Mouse (Mus musculus) kidney, postnatal 0 days (tissue): ENCODE measurements around the gene Ctf2. TPM values are rescaled to one million over a fixed set of nuclear protein-coding genes. Genes with fewer than 3 reads are reported as not detected.

Source experiments
- ATAC-seq: fragments of 200-750 bp; cut with Nextera tagmentation; replicated peaks from 2 replicates; pipeline ENCODE4 v1.8.0; 2017; ENCODE audit warnings: low read depth, moderate number of reproducible peaks, moderate TSS enrichment, moderate library complexity; ENCODE audit not compliant: low FRiP score
- DNase-seq: peaks from one replicate; pipeline ENCODE4 v3.0.0-alpha.2; 2016; ENCODE audit warnings: low spot score
- H3K27ac ChIP-seq: fragments of 300-500 bp; sonication (generic); 2 replicates; pipeline ENCODE4 v1.5.1; 2014; ENCODE audit warnings: mild to moderate bottlenecking
- H3K27me3 ChIP-seq: fragments of 300-500 bp; sonication (generic); 2 replicates; pipeline ENCODE4 v1.6.1; 2014; ENCODE audit warnings: low read length, mixed read lengths; ENCODE audit not compliant: insufficient read depth
- H3K36me3 ChIP-seq: fragments of 300-500 bp; sonication (generic); 2 replicates; pipeline ENCODE4 v1.6.1; 2014; ENCODE audit warnings: low read length, mixed read lengths; ENCODE audit not compliant: insufficient read depth
- H3K4me1 ChIP-seq: fragments of 300-500 bp; sonication (generic); replicated peaks from 2 replicates; pipeline ENCODE4 v1.6.1; 2014; ENCODE audit warnings: antibody characterized with exemption, low read length, mixed read lengths; ENCODE audit not compliant: insufficient read depth
- H3K4me2 ChIP-seq: fragments of 300-500 bp; sonication (generic); 2 replicates; pipeline ENCODE4 v1.6.1; 2014; ENCODE audit warnings: mild to moderate bottlenecking, low read length, moderate library complexity, mixed read lengths
- H3K4me3 ChIP-seq: fragments of 300-500 bp; sonication (generic); replicated peaks from 2 replicates; pipeline ENCODE4 v1.5.1; 2014; ENCODE audit warnings: low read depth, low read length
- H3K9ac ChIP-seq: fragments of 300-500 bp; sonication (generic); 2 replicates; pipeline ENCODE4 v1.6.1; 2014; ENCODE audit warnings: low read depth, low read length
- H3K9me3 ChIP-seq: fragments of 300-500 bp; sonication (generic); replicated peaks from 2 replicates; pipeline ENCODE4 v1.6.1; 2016; ENCODE audit warnings: low read length, inconsistent platforms, mixed read lengths
- CTCF ChIP-seq: IDR thresholded peaks from 2 replicates; pipeline ENCODE4 v1.5.1; 2016; ENCODE audit warnings: antibody characterized with exemption, low read depth, mild to moderate bottlenecking, moderate library complexity
- WGBS: fragments of 180-500 bp; shearing (Covaris S2); extraction: QIAGEN DNeasy Blood & Tissue Kit; methylation state at CpG from one replicate; pipeline ENCODE4 v1.1.7; 2014; 5-methylcytosine and 5-hydroxymethylcytosine counted together
- polyA plus RNA-seq: library from polyadenylated mRNA; unstranded; fragments of >200 nt; fragmentation: Nextera tagmentation; extraction: Ambion mirVana; gene quantifications from 2 replicates; pipeline ENCODE4 v1.2.1, GENCODE M21; 2015

Ctf2 gene
- polyA plus RNA-seq, 1 experiment from 2014 or later: not detected

DNA sequence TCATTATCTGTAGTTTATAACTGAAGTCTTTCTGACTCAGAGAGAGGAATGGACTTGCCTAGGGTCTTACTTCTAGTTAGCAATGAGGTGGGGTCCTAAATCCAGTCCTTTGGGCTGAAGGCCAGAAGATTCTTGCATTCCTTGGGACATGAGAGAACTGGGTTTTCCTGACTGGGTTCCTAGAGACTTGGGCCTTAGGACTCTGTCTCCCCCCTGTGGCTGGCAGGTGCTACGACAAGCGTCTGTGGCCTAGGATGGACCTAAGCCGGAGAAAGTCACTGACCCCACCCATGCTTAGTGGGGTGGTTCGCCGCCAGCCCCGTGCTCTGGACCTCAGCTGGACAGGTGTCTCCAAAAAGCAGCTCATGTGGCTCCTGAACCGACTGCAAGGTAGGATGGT is 29.1 kb upstream of the Ctf2 start:
- no peak overlapping the region for H3K4me2 ChIP-seq
- peaks cover 27% of the 10 kb centered on the region for H3K36me3 ChIP-seq
- H3K4me1 ChIP-seq: no peaks in the 10 kb centered on the region
- no peaks in the 10 kb centered on the region for H3K27me3 ChIP-seq
- DNase-seq (peak; percentile 90), ATAC-seq (peak; percentile 61)
- H3K9me3 ChIP-seq: no peaks in the 10 kb centered on the region
- H3K27ac ChIP-seq: no peak overlapping the region; the same call in 1 of the 2 replicates
- peak; percentile 97 for TF ChIP-seq CTCF
- peak overlapping the region; percentile 1; the same call in 1 of the 2 replicates for H3K9ac ChIP-seq
- no peak overlapping the region for H3K4me3 ChIP-seq
- 28% methylated on average over 7 of the region's 7 CpGs for WGBS

DNA sequence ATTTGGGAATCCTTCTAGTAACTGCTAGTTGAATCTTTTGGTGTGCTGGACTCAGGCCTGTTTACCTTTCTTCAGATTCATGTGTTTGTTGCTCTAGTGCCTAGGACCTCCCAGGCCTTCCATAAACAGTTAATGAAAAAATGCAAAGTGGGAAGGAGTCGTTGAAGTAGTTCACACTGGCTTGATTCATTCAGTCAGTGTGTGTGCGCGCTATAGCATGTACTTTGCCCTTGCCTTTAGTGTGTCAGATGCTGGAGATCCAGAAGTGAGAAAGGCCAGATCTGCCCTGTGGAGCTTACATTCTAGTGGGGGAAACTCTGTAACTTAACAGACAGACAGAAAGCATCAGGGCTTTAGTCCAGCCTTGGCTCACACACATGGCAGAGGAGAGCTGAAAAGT is 28.5 kb upstream of the Ctf2 start:
- DNase-seq: no peak
- Histone ChIP-seq H3K4me3 (no peak overlapping the region), H3K36me3 (peaks cover 27% of the 10 kb centered on the region), H3K9me3 (no peaks in the 10 kb centered on the region), H3K9ac (no peak overlapping the region), H3K27ac (no peak overlapping the region; the same call in 1 of the 2 replicates), H3K27me3 (no peaks in the 10 kb centered on the region), H3K4me2 (no peak overlapping the region), H3K4me1 (no peaks in the 10 kb centered on the region)
- ATAC-seq: no peak
- WGBS: 66% methylated on average over 3 of the region's 3 CpGs
- no peak for TF ChIP-seq CTCF

DNA sequence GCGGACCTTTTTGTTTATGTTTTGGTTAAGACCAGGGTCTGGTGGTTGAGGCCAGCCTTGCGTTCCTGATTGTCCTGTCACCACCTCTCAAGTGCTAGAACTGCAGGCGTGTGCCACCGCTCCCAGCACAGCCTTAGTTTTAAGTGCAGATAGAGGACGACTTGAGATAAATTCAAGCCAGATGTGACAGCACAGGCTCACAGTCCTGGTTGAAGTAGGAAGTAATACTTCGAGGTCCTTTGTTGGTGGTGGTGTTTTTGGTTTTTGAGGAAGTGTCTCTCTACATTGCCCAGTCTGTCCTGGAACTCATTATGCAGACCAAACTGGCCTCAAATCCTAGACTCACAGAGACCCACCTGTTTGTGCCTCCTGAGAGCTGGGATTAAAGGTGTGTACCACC is 27.8 kb upstream of the Ctf2 start:
- WGBS: 53% methylated on average over 6 of the region's 6 CpGs
- no peak for DNase-seq
- H3K27ac ChIP-seq: no peak overlapping the region
- no peak overlapping the region for H3K4me3 ChIP-seq
- H3K4me1 ChIP-seq: no peaks in the 10 kb centered on the region
- no peaks in the 10 kb centered on the region for H3K27me3 ChIP-seq
- H3K9me3 ChIP-seq: no peaks in the 10 kb centered on the region
- TF ChIP-seq CTCF: no peak
- no peak overlapping the region for H3K4me2 ChIP-seq
- H3K9ac ChIP-seq: 0 out of 2 replicates have a peak overlapping the region, but pooled peaks have one; percentile 18
- no peak for ATAC-seq
- peaks cover 25% of the 10 kb centered on the region for H3K36me3 ChIP-seq

DNA sequence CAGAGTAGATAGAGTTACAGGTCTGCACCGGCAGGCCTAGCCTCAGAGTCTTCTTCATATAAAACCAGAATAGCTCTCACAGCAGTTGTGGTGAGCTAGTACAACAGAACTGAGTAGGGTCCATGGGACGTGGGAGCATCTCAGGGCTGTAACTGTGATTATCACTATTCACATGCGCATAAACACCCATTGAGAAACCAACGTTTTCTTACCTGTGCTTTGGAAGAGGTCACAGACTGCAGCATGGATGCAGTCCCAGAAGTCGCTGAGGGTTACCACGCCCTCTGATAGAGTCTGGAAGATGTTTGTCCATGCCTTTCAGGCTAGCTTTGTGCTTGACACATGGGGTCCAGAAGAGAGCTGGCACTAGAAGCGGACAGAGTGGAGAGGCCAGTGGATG is 21.8 kb upstream of the Ctf2 start:
- no peak for DNase-seq
- H3K4me3 ChIP-seq: no peak overlapping the region
- TF ChIP-seq CTCF: no peak
- no peak for ATAC-seq
- H3K36me3 ChIP-seq: peaks cover 67% of the 10 kb centered on the region
- H3K4me2 ChIP-seq: no peak overlapping the region
- no peak overlapping the region for H3K27ac ChIP-seq
- no peaks in the 10 kb centered on the region for H3K4me1 ChIP-seq
- no peaks in the 10 kb centered on the region for H3K9me3 ChIP-seq
- H3K9ac ChIP-seq: no peak overlapping the region
- no peaks in the 10 kb centered on the region for H3K27me3 ChIP-seq
- 84% methylated on average over 7 of the region's 7 CpGs for WGBS

DNA sequence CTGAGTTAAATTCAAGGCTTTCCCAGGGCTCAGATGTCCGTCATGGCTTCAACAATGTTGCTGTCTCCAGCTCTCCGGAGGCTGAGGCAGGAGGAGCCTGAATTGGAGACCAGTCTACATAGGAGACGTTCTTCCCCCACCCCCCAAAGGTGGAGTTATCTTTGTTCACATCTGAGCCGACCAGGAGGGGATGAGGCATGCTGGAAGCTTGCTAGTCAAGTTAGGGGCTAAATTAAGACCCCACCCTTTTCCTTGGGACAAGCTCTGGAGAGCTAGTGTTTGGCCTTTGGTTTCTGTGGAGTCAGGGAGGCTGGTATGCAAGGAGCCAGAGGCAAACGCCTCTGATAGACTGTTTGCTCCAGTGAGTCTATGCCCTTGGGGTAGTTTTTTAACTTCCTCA is 21.2 kb upstream of the Ctf2 start:
- 57% methylated on average over 5 of the region's 5 CpGs for WGBS
- H3K36me3 ChIP-seq: peaks cover 67% of the 10 kb centered on the region

DNA sequence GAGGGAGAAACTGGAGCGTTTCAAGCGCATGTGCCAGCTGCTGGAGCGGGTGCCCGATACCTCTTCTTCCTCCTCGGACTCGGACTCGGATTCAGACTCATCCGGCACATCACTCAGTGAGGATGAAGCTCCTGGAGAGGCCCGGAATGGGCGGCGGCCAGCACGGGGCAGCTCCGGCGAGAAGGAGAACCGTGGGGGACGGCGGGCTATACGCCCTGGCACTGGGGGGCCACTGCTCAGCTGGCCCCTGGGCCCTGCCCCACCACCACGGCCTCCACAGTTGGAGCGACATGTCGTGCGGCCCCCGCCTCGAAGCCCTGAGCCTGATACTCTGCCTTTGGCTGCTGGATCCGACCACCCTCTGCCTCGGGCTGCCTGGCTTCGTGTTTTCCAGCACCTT is 20.1 kb upstream of the Ctf2 start:
- DNase-seq (no peak), ATAC-seq (no peak)
- WGBS: 93% methylated on average over 27 of the region's 27 CpGs
- no peak for TF ChIP-seq CTCF
- H3K4me1 ChIP-seq: peaks cover 5% of the 10 kb centered on the region; the same call in 1 of the 2 replicates
- no peaks in the 10 kb centered on the region for H3K9me3 ChIP-seq
- no peak overlapping the region for H3K4me2 ChIP-seq
- no peaks in the 10 kb centered on the region for H3K27me3 ChIP-seq
- no peak overlapping the region for H3K27ac ChIP-seq
- H3K9ac ChIP-seq: no peak overlapping the region
- H3K4me3 ChIP-seq: no peak overlapping the region
- peaks cover 58% of the 10 kb centered on the region for H3K36me3 ChIP-seq

More for the DNA sequence above, 21.2 kb upstream of the Ctf2 start:
- H3K9me3 ChIP-seq: no peaks in the 10 kb centered on the region
- no peak overlapping the region for H3K9ac ChIP-seq
- no peak for TF ChIP-seq CTCF
- no peak overlapping the region for H3K4me2 ChIP-seq
- H3K27me3 ChIP-seq: no peaks in the 10 kb centered on the region
- no peak for DNase-seq
- no peak overlapping the region for H3K4me3 ChIP-seq
- H3K4me1 ChIP-seq: no peaks in the 10 kb centered on the region
- ATAC-seq: no peak
- no peak overlapping the region for H3K27ac ChIP-seq

DNA sequence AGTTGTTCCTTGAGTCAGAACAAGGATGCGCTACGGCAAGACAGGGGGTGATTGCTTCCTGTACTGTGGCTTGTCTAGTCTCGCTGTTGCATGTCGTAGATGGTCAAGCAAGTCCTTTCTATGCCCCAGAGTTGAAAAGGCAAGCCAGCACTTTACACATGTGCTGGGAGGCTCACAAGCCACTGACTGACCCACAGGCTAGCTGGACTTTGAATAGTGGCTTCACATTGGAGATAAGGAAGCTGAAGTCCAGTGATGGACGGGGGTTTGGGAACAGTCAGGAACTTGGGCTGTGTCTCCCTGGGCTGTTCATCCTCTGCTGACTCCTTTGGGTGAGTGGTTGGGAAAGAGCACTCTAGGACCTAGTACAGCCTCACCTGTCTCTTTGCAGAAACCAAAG is 19.7 kb upstream of the Ctf2 start:
- Histone ChIP-seq H3K4me3 (no peak overlapping the region), H3K27ac (no peak overlapping the region), H3K9me3 (no peaks in the 10 kb centered on the region), H3K4me2 (no peak overlapping the region), H3K27me3 (no peaks in the 10 kb centered on the region), H3K9ac (no peak overlapping the region), H3K36me3 (peaks cover 53% of the 10 kb centered on the region), H3K4me1 (peaks cover 5% of the 10 kb centered on the region; the same call in 1 of the 2 replicates)
- TF ChIP-seq CTCF: no peak
- ATAC-seq: no peak
- 96% methylated on average over 5 of the region's 5 CpGs for WGBS
- no peak for DNase-seq
